Mouse (Mus musculus) sigmoid colon, adult 10 weeks (tissue): ENCODE measurements around the gene Sinhcaf. TPM values are rescaled to one million over a fixed set of nuclear protein-coding genes. Genes with fewer than 3 reads are reported as not detected.

ENCODE experiments used
- polyA plus RNA-seq: library from polyadenylated mRNA; stranded (reverse); fragments of 350-450 nt; fragmentation: Illumina TruSeq; extraction: RNeasy Lipid Tissue Mini Kit (QIAGEN cat#74804); gene quantifications from one replicate; pipeline ENCODE4 v1.2.3, GENCODE M21; 2014; ENCODE audit warnings: low read depth, low replicate concordance

Sinhcaf gene
- polyA plus RNA-seq, result 57.7 TPM

DNA sequence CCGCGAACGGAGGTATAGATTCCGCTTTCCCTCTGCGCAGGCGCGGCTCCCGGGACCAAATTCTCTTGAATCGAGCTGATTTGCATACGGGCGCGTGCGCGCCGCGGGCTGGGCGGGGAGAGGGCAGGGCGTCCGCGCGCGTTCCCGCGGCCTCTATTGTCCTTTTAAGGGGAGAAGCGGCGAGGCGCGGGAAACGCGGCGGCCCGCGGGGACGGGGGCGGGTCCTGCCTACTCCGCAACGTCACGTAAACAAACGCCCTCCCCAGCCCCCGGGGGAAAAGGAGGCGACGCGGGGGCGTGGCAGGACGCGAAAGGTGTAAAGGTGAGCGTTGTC is at the start of gene Sinhcaf:
Sinhcaf (minus strand) TSS at position 59 of the 334 bp plus-strand sequence.

DNA sequence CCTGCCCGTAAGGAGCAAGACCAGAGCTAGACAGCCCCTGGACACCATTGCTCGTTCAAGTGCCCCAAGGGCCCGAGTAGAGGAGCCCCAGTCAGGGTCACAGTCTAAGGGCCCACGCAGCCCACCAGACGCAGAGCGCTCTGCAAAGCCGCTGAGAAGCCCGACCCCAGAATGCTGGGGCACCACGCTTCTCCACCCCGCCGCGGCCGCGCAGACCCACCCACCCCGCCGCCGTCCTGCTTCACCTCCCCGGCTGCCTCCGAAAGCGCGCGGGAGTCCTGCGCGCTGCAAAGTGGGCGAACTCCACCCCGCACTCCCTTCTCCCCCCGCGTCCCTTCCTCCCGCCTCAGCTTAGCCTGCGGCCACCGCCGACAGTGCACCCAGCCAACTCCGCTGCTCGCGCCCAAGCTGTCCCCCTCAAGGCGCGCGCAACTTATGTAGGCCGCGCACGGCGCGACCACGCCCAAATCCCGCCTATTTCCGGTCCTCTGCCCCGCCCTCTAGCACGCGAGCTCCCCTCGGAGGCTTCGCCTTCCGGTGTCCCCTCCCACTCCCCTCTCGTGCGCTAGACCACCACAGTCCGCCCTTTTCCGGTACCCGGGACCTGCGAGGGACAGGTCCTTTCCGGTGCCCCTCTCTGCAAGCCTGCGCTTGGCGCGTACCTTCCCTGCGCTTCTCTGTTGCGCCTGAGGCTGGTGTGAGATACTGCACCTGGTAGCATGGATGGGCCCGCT is 50.3 kb downstream of the Sinhcaf start, which contains the start of gene Caprin2:
Caprin2 (minus strand) TSS at position 465 of the 734 bp plus-strand sequence.

Other genes starting within 250 kb of the Sinhcaf start
- 70.8 TPM for gene Ipo8, start 115.0 kb downstream of the Sinhcaf start, polyA plus RNA-seq
- gene Caprin2, start 50.2 kb downstream of the Sinhcaf start, polyA plus RNA-seq, result 23.2 TPM
- gene Dennd5b, start 155.2 kb upstream of the Sinhcaf start, polyA plus RNA-seq, result 19.2 TPM
- gene Gm10203, start 183.7 kb upstream of the Sinhcaf start, polyA plus RNA-seq, result not detected
- 76.5 TPM for gene Etfbkmt, start 193.4 kb upstream of the Sinhcaf start, polyA plus RNA-seq
- 57.4 TPM for gene Amn1, start 242.2 kb upstream of the Sinhcaf start, polyA plus RNA-seq